In the genomic region with DNA sequence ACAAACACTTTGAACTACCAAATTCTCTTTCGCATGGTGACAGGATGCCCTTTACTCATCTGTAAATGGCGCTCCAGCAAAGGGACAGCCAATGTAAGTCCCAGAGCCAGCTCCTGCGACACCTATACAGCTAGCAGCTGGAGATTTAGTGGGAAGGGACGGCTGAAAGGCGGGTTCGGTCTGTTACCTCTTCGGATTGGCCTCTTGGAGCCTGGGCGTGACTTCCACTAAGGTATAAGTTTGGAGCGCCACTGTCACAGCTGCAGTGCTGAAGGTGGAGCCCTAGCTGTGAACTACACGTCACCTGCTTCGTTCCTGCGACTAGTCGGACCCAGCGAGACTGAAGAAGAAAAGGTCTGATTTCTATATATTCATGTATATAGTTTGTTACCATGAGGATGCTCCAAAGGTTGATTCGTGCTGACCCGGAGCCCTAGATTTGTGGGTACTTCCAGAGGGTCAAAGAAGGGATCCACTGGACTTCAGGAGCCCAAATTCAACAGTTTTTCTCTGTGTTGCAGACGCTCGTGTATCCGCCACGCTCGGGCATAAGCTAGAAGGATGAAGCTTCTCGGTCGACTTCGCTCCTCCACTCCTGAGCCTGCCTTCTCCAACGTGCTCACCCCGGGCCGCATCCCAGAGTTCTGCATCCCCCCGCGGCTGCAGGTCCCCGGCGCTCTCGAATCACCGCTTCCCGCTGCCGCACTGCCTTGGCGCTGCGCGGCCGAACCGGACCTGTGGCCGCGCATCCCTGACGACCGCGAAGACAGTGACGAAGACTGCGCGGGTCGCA, we compare ENCODE assay signal across 8 mouse cellular contexts. TPM values are rescaled to one million over a fixed set of nuclear protein-coding genes. Genes with fewer than 3 reads are reported as not detected.
DNase-seq lines count a peak whose midpoint lies in the region; ATAC-seq and TF ChIP-seq lines count a peak whose summit lies in the region.

Gene C2cd4b, plus strand, starts transcription at position 275 of the 793 bp plus-strand sequence.

- no peak for TF ChIP-seq POLR2A in cerebellum, adult 2 months (IDR thresholded peaks at IDR 0.05; ENCODE audit: borderline replicate concordance, insufficient read depth, low read length)

- WGBS in cerebellum, adult 2 months = 1% methylated on average over 49 of the region's 49 CpGs
- WGBS in hindbrain, embryonic 15.5 days = under 1% methylated on average over 49 of the region's 49 CpGs
- WGBS in stomach, embryonic 14.5 days = 2% methylated on average over 49 of the region's 49 CpGs

- no peaks in the 10 kb centered on the region for H3K36me3 ChIP-seq in hindbrain, embryonic 15.5 days
- no peaks in the 10 kb centered on the region for H3K36me3 ChIP-seq in stomach, embryonic 14.5 days (ENCODE audit: control insufficient read depth, insufficient read depth, low read length)

- H3K4me3 ChIP-seq in cerebellum, adult 2 months (replicated peaks; ENCODE audit: insufficient read depth, low read depth, low read length) = peak within 1 kb of the TSS; percentile 61
- H3K4me3 ChIP-seq in hindbrain, embryonic 15.5 days = peak within 1 kb of the TSS; percentile 81
- H3K4me3 ChIP-seq in stomach, embryonic 14.5 days (ENCODE audit: low read depth, low read length) = peak within 1 kb of the TSS; percentile 57

- peak; percentile 59 for ATAC-seq in frontal cortex, adult (ENCODE audit: low TSS enrichment)
- ATAC-seq in hindbrain, embryonic 15.5 days (ENCODE audit: low FRiP score, low read depth) = peak; percentile 42; the same call in 1 of the 2 replicates
- ATAC-seq in stomach, embryonic 14.5 days (ENCODE audit: insufficient number of reproducible peaks, insufficient read depth, low FRiP score, low read depth) = peak; percentile 87
- ATAC-seq in monocyte, adult 5-6 weeks (replicated peaks; ENCODE audit: insufficient number of reproducible peaks, low FRiP score, low TSS enrichment, poor library complexity, severe bottlenecking) = no peak

- H3K4me1 ChIP-seq in cerebellum, adult 2 months (ENCODE audit: control insufficient read depth, insufficient read depth, low read length) = no peaks in the 10 kb centered on the region
- peaks cover 18% of the 10 kb centered on the region for H3K4me1 ChIP-seq in hindbrain, embryonic 15.5 days (replicated peaks)
- 0 out of 2 replicates have a peak, but pooled peaks cover 5% of the 10 kb centered on the region for H3K4me1 ChIP-seq in stomach, embryonic 14.5 days (ENCODE audit: control insufficient read depth, insufficient read depth, low read length)

- H3K27me3 ChIP-seq in cerebellum, adult 2 months (ENCODE audit: control insufficient read depth, insufficient read depth, low read length) = no peaks in the 10 kb centered on the region
- no peaks in the 10 kb centered on the region for H3K27me3 ChIP-seq in hindbrain, embryonic 15.5 days
- H3K27me3 ChIP-seq in stomach, embryonic 14.5 days (ENCODE audit: control insufficient read depth, insufficient read depth, low read length) = peaks cover 9% of the 10 kb centered on the region

- peak within 1 kb of the TSS; percentile 88 for H3K4me2 ChIP-seq in hindbrain, embryonic 15.5 days
- peak within 1 kb of the TSS; percentile 91 for H3K4me2 ChIP-seq in stomach, embryonic 14.5 days (replicated peaks; ENCODE audit: low read depth, low read length)

- no peaks in the 10 kb centered on the region for H3K9me3 ChIP-seq in hindbrain, embryonic 15.5 days
- no peaks in the 10 kb centered on the region for H3K9me3 ChIP-seq in stomach, embryonic 14.5 days (ENCODE audit: control insufficient read depth, low read depth, low read length)

- H3K9ac ChIP-seq in hindbrain, embryonic 15.5 days = peak within 1 kb of the TSS; percentile 66
- peak within 1 kb of the TSS; percentile 36; the same call in 1 of the 2 replicates for H3K9ac ChIP-seq in stomach, embryonic 14.5 days (replicated peaks; ENCODE audit: low read depth, low read length)

- DNase-seq in ZHBTc4 (ENCODE audit: low read depth, low spot score) = peak; percentile 95
- peak; percentile 37 to 44 for DNase-seq in cerebellum, adult 2 months
- DNase-seq in layer of hippocampus, postnatal 25 days (ENCODE audit: extremely low spot score in 1 of 2, low spot score in 1 of 2) = peak; percentile 28 to 43
- DNase-seq in lung, postnatal 25 days (ENCODE audit: low spot score) = peak; percentile 83

- H3K27ac ChIP-seq in cerebellum, adult 2 months (ENCODE audit: insufficient read depth, low read length) = no peak within 1 kb of the TSS
- H3K27ac ChIP-seq in hindbrain, embryonic 15.5 days (replicated peaks) = peak within 1 kb of the TSS; percentile 87
- H3K27ac ChIP-seq in stomach, embryonic 14.5 days (ENCODE audit: low read length) = no peak within 1 kb of the TSS

- no peak for TF ChIP-seq CTCF in cerebellum, adult 2 months (IDR thresholded peaks at IDR 0.05; ENCODE audit: borderline replicate concordance, insufficient read depth, low read depth, low read length)

RNA-seq across cellular contexts. Expression of gene C2cd4b, which starts in this region (rescaled TPM):
- 0.33 and 0.54 TPM in 2 replicates for polyA plus RNA-seq in cerebellum, adult 2 months (2012; rRNA removed)
- polyA plus RNA-seq in hindbrain, embryonic 15.5 days (2015; fragmentation: Nextera tagmentation; extraction: Ambion mirVana) = 0.85 and 1.2 TPM in 2 replicates
- total RNA-seq in layer of hippocampus, postnatal 25 days (2021) = 10 to 100 TPM in 1 of 2 experiments, 1 to 10 TPM in 1; 7.9 to 10.0 TPM
- polyA plus RNA-seq in stomach, embryonic 14.5 days (2014; fragmentation: Nextera tagmentation; extraction: Ambion mirVana) = 0.42 and 0.48 TPM in 2 replicates
- not detected in 3 replicates for total RNA-seq in monocyte, adult 5-6 weeks (2017)

Comparison
In these comparisons a context has a peak if more than half of its experiments do, and no peak if none do; other contexts are left out.
1. Peak in DNase-seq and H3K4me3 ChIP-seq in cerebellum, adult 2 months; RNA of the gene not detected or under 1 TPM.
2. Peak in ATAC-seq, H3K4me3 ChIP-seq, H3K9ac ChIP-seq and H3K4me2 ChIP-seq in stomach, embryonic 14.5 days; RNA of the gene not detected or under 1 TPM.
3. DNase-seq: peak in every context shown above with its lines; median percentile 95 in ZHBTc4; 83 in lung, postnatal 25 days; 40 in cerebellum, adult 2 months; 36 in layer of hippocampus, postnatal 25 days.